Mouse (Mus musculus) myocyte (in vitro differentiated cells): ENCODE results near the gene Ptgds.

Experiments
- E2F4 ChIP-seq: IDR thresholded peaks from one replicate; pipeline ENCODE4 v1.6.1; 2011; ENCODE audit warnings: mild to moderate bottlenecking, control low read depth, moderate library complexity; ENCODE audit not compliant: insufficient read depth
- MAX ChIP-seq: IDR thresholded peaks from one replicate; pipeline ENCODE4 v1.6.1; 2011; ENCODE audit warnings: low read depth, mild to moderate bottlenecking, control low read depth
- MYOD1 ChIP-seq, 3 experiments: IDR thresholded peaks; one replicate each; pipeline ENCODE4 v1.6.1; 2011; ENCODE audit warnings: control low read depth in 2 of 3, low read depth in 2 of 3, mild to moderate bottlenecking in 2 of 3, moderate library complexity in 1 of 3; ENCODE audit not compliant: insufficient read length in 2 of 3, control insufficient read depth in 1 of 3
- MYOG ChIP-seq, 3 experiments: IDR thresholded peaks; one replicate each; pipeline ENCODE4 v1.6.1; 2011; ENCODE audit warnings: control low read depth in 2 of 3, low read depth in 2 of 3, mild to moderate bottlenecking in 2 of 3; ENCODE audit not compliant: insufficient read length in 2 of 3, control insufficient read depth in 1 of 3, insufficient read depth in 1 of 3
- POLR2A ChIP-seq: IDR thresholded peaks from one replicate; pipeline ENCODE4 v1.6.1; 2011; ENCODE audit warnings: low read depth, mild to moderate bottlenecking, control low read depth, moderate library complexity; ENCODE audit not compliant: insufficient read length
- POLR2AphosphoS2 ChIP-seq: IDR thresholded peaks from one replicate; pipeline ENCODE4 v1.6.1; 2011; ENCODE audit warnings: low read depth, control low read depth; ENCODE audit not compliant: insufficient read length
- SRF ChIP-seq: IDR thresholded peaks from one replicate; pipeline ENCODE4 v1.6.1; 2011; ENCODE audit warnings: low read depth; ENCODE audit not compliant: control insufficient read depth, insufficient read length
- TCF12 ChIP-seq: IDR thresholded peaks from one replicate; pipeline ENCODE4 v1.6.1; 2011; ENCODE audit warnings: mild to moderate bottlenecking, control low read depth; ENCODE audit not compliant: poor library complexity, insufficient read depth, severe bottlenecking
- USF1 ChIP-seq: IDR thresholded peaks from one replicate; pipeline ENCODE4 v1.6.1; 2011; ENCODE audit warnings: low read depth, mild to moderate bottlenecking, control low read depth, moderate library complexity

DNA sequence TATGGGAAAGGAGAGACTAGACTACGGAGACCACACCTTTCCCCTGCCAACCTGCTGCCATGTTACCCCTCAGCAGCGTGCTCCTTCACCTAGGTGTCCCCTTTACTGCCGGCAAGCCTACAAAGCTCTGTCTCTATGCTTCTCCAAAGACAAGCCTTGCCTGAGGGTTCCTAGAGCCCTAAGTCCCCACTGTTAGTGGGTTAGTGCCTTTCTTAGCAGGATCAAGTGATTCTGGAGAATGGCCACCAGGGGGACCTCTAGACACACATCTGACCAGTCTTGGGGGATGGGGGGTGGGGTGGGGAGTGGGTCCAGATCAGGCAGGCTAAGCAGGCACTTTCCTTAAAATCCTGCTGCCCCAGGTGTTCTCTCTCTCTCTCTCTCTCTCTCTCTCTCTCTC is 48.0 kb downstream of the Ptgds start:
- no peak for TF ChIP-seq TCF12
- no peak for TF ChIP-seq E2F4
- no peak for TF ChIP-seq POLR2A
- no peak for TF ChIP-seq USF1
- no peak for TF ChIP-seq MYOG (IDR thresholded peaks at IDR 0.05; ENCODE audit: control insufficient read depth in 1 of 3, insufficient read depth in 1 of 3, insufficient read length in 2 of 3, low read depth in 2 of 3)
- no peak for TF ChIP-seq SRF
- no peak for TF ChIP-seq MAX
- no peak for TF ChIP-seq MYOD1 (IDR thresholded peaks at IDR 0.05; ENCODE audit: control insufficient read depth in 1 of 3, insufficient read length in 2 of 3, low read depth in 2 of 3)
- no peak for TF ChIP-seq POLR2AphosphoS2
